Mouse (Mus musculus): ENCODE measurements at regions not wholly inside any gene's neighbourhood (a gene's known extent, or its start where the extent isn't known, plus 50 kb on each side); places are given as distances from the start of the nearest gene placed in this dataset.

- WGBS, result 73% methylated on average over 13 of the region's 13 CpGs
- ATAC-seq (ENCODE audit: low FRiP score) (no peak), DNase-seq (ENCODE audit: low spot score) (no peak)
- H3K4me1 ChIP-seq (replicated peaks; ENCODE audit: control insufficient read depth, insufficient read depth, low read length), result 0 out of 2 replicates have a peak, but pooled peaks cover 4% of the 10 kb centered on the region
- no peak overlapping the region for H3K4me3 ChIP-seq (replicated peaks; ENCODE audit: low read length)
- H3K9ac ChIP-seq, result no peak overlapping the region
- H3K27me3 ChIP-seq (ENCODE audit: control insufficient read depth, insufficient read depth, low read length), result no peaks in the 10 kb centered on the region
- H3K36me3 ChIP-seq (replicated peaks; ENCODE audit: control insufficient read depth, insufficient read depth), result no peaks in the 10 kb centered on the region
- H3K4me2 ChIP-seq (replicated peaks), result no peak overlapping the region
- H3K9me3 ChIP-seq (ENCODE audit: control insufficient read depth, low read length), result no peaks in the 10 kb centered on the region
- H3K27ac ChIP-seq, result no peak overlapping the region
These were observed 190.7 kb downstream of the Cd83 start for GRCm38 (mm10) chr13:43975281-43975680.

GRCm38 (mm10) chr13:43975801-43976200 lies 191.2 kb downstream of the Cd83 start:
- Histone ChIP-seq H3K27ac (no peak overlapping the region), H3K4me2 (replicated peaks) (no peak overlapping the region), H3K27me3 (ENCODE audit: control insufficient read depth, insufficient read depth, low read length) (no peaks in the 10 kb centered on the region), H3K36me3 (replicated peaks; ENCODE audit: control insufficient read depth, insufficient read depth) (no peaks in the 10 kb centered on the region), H3K9me3 (ENCODE audit: control insufficient read depth, low read length) (no peaks in the 10 kb centered on the region), H3K4me1 (replicated peaks; ENCODE audit: control insufficient read depth, insufficient read depth, low read length) (0 out of 2 replicates have a peak, but pooled peaks cover 4% of the 10 kb centered on the region), H3K9ac (no peak overlapping the region), H3K4me3 (replicated peaks; ENCODE audit: low read length) (no peak overlapping the region)
- DNase-seq (ENCODE audit: low spot score), result no peak
- ATAC-seq (ENCODE audit: low FRiP score), result no peak
- WGBS, result 72% methylated on average over 7 of the region's 7 CpGs

GRCm38 (mm10) chr13:43976676-43977075 lies 192.1 kb downstream of the Cd83 start:
- no peak for DNase-seq (ENCODE audit: low spot score)
- Histone ChIP-seq H3K4me3 (replicated peaks; ENCODE audit: low read length) (no peak overlapping the region), H3K9me3 (ENCODE audit: control insufficient read depth, low read length) (no peaks in the 10 kb centered on the region), H3K27me3 (ENCODE audit: control insufficient read depth, insufficient read depth, low read length) (no peaks in the 10 kb centered on the region), H3K36me3 (replicated peaks; ENCODE audit: control insufficient read depth, insufficient read depth) (no peaks in the 10 kb centered on the region), H3K27ac (no peak overlapping the region), H3K9ac (no peak overlapping the region), H3K4me2 (replicated peaks) (no peak overlapping the region), H3K4me1 (replicated peaks; ENCODE audit: control insufficient read depth, insufficient read depth, low read length) (0 out of 2 replicates have a peak, but pooled peaks cover 4% of the 10 kb centered on the region)
- 27% methylated on average over 7 of the region's 7 CpGs for WGBS
- no peak for ATAC-seq (ENCODE audit: low FRiP score)

- no peaks in the 10 kb centered on the region for H3K36me3 ChIP-seq (replicated peaks; ENCODE audit: control insufficient read depth, insufficient read depth)
- no peaks in the 10 kb centered on the region for H3K27me3 ChIP-seq (ENCODE audit: control insufficient read depth, insufficient read depth, low read length)
- DNase-seq (ENCODE audit: low spot score), result no peak
- no peak overlapping the region for H3K4me3 ChIP-seq (replicated peaks; ENCODE audit: low read length)
- WGBS, result 25% methylated on average over 6 of the region's 6 CpGs
- no peak overlapping the region for H3K4me2 ChIP-seq (replicated peaks)
- no peak overlapping the region for H3K9ac ChIP-seq
- no peaks in the 10 kb centered on the region for H3K9me3 ChIP-seq (ENCODE audit: control insufficient read depth, low read length)
- H3K27ac ChIP-seq, result no peak overlapping the region
- peaks cover 21% of the 10 kb centered on the region for H3K4me1 ChIP-seq (replicated peaks; ENCODE audit: control insufficient read depth, insufficient read depth, low read length)
- no peak for ATAC-seq (ENCODE audit: low FRiP score)
These were observed 202.8 kb downstream of the Cd83 start for GRCm38 (mm10) chr13:43987338-43987737.

- Histone ChIP-seq H3K9ac (no peak overlapping the region), H3K4me1 (replicated peaks; ENCODE audit: control insufficient read depth, insufficient read depth, low read length) (peaks cover 21% of the 10 kb centered on the region), H3K4me2 (replicated peaks) (no peak overlapping the region), H3K9me3 (ENCODE audit: control insufficient read depth, low read length) (no peaks in the 10 kb centered on the region), H3K4me3 (replicated peaks; ENCODE audit: low read length) (no peak overlapping the region), H3K36me3 (replicated peaks; ENCODE audit: control insufficient read depth, insufficient read depth) (no peaks in the 10 kb centered on the region), H3K27me3 (ENCODE audit: control insufficient read depth, insufficient read depth, low read length) (no peaks in the 10 kb centered on the region), H3K27ac (no peak overlapping the region)
- WGBS, result 89% methylated on average over 4 of the region's 4 CpGs
- DNase-seq (ENCODE audit: low spot score) (no peak), ATAC-seq (ENCODE audit: low FRiP score) (no peak)
These were observed 203.8 kb downstream of the Cd83 start for GRCm38 (mm10) chr13:43988421-43988820.

DNA sequence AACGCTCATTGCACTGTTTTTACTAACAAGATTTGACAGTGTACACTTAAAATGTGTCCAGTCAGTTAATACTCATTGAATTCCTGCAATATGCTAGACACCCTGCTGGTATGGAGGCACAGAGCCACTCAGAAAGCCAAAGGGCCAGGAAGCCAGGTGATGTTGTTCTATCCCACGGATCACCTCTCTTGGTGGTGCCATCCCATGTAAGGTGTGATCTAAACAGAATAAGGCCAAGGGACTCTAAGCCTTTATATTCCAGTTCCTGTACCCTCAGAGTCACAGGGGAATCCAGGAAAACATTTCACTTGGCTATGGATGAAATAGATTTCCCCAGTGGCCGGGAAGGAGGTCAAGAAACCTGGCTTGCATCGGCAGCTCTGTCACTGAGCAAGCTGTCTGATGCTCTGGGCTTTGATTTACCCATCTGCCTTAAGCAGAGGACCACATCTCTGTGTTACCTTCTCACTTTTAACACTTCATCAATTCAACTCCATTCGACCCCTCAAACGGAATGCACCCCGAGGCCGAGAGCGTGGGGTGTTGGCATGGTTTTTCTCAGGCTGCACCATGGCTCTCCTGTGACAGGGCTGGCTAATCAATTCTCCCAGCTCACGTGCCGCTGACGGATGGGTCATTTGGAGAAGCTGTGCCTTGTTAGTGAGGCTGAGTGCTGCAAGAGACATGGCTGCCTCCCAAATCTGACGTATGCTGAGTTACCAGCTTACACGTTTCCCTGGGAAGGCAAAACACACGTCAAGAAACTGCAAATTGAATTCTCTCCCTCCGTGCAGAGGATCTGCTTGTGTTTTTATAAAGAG lies 205.9 kb downstream of the Cd83 start:
- Histone ChIP-seq H3K36me3 (replicated peaks; ENCODE audit: control insufficient read depth, insufficient read depth) (no peaks in the 10 kb centered on the region), H3K4me1 (replicated peaks; ENCODE audit: control insufficient read depth, insufficient read depth, low read length) (peaks cover 21% of the 10 kb centered on the region), H3K9ac (no peak overlapping the region), H3K4me3 (replicated peaks; ENCODE audit: low read length) (no peak overlapping the region), H3K9me3 (ENCODE audit: control insufficient read depth, low read length) (no peaks in the 10 kb centered on the region), H3K27ac (no peak overlapping the region), H3K4me2 (replicated peaks) (no peak overlapping the region), H3K27me3 (ENCODE audit: control insufficient read depth, insufficient read depth, low read length) (no peaks in the 10 kb centered on the region)
- ATAC-seq (ENCODE audit: low FRiP score) (no peak), DNase-seq (ENCODE audit: low spot score) (peak; percentile 73)
- 31% methylated on average over 16 of the region's 16 CpGs for WGBS

DNA sequence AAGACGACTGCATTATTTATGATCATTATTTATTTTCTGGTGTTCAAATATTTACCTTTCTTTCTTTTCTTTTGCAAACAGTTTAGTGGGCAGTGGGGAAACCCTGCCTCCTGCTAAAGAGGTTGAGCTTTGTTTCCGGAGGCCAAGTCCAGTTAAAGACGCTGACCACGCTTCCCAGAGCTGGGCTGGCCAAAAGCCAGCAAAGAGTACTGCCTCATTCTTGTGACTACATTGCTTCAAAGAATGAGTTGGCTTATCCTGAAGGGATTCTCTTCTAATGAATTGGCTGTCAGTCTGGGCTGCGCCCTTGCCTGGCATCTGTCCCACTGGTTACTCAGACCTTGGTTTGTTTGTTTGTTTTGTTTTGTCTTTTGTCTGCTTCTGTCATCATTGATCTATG lies 207.2 kb downstream of the Cd83 start:
- H3K36me3 ChIP-seq (replicated peaks; ENCODE audit: control insufficient read depth, insufficient read depth), result no peaks in the 10 kb centered on the region
- H3K27ac ChIP-seq, result no peak overlapping the region; the same call in 1 of the 2 replicates
- no peak overlapping the region for H3K4me3 ChIP-seq (replicated peaks; ENCODE audit: low read length)
- H3K9ac ChIP-seq, result no peak overlapping the region
- ATAC-seq (ENCODE audit: low FRiP score) (no peak), DNase-seq (ENCODE audit: low spot score) (peak; percentile 75)
- H3K9me3 ChIP-seq (ENCODE audit: control insufficient read depth, low read length), result no peaks in the 10 kb centered on the region
- H3K4me1 ChIP-seq (replicated peaks; ENCODE audit: control insufficient read depth, insufficient read depth, low read length), result peaks cover 21% of the 10 kb centered on the region
- 35% methylated on average over 5 of the region's 5 CpGs for WGBS
- no peak overlapping the region for H3K4me2 ChIP-seq (replicated peaks)
- H3K27me3 ChIP-seq (ENCODE audit: control insufficient read depth, insufficient read depth, low read length), result no peaks in the 10 kb centered on the region

DNA sequence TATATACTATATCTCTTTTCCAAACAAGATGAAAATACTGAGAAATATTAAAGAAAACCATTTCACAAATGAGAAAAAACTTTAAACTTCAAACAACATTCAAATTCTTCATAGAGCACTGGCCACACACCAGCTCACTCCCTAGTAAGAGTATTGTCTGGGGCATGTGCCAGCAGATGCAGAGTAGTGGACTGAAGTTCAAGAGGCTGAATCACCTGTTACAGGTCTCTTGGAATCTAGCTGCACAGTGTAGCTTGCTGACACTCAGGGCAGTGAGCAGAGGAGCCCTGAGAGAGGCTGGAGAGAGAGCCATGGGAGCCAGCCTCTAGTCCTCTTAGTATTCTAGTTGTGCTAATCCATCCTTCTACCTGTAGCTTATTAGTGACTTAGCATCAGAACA lies 208.4 kb downstream of the Cd83 start:
- H3K27me3 ChIP-seq (ENCODE audit: control insufficient read depth, insufficient read depth, low read length), result no peaks in the 10 kb centered on the region
- no peaks in the 10 kb centered on the region for H3K36me3 ChIP-seq (replicated peaks; ENCODE audit: control insufficient read depth, insufficient read depth)
- no peak overlapping the region for H3K4me3 ChIP-seq (replicated peaks; ENCODE audit: low read length)
- ATAC-seq (ENCODE audit: low FRiP score) (no peak), DNase-seq (ENCODE audit: low spot score) (no peak)
- no peaks in the 10 kb centered on the region for H3K9me3 ChIP-seq (ENCODE audit: control insufficient read depth, low read length)
- H3K9ac ChIP-seq, result no peak overlapping the region
- no peak overlapping the region for H3K27ac ChIP-seq
- H3K4me1 ChIP-seq (replicated peaks; ENCODE audit: control insufficient read depth, insufficient read depth, low read length), result peaks cover 21% of the 10 kb centered on the region
- H3K4me2 ChIP-seq (replicated peaks), result no peak overlapping the region

DNA sequence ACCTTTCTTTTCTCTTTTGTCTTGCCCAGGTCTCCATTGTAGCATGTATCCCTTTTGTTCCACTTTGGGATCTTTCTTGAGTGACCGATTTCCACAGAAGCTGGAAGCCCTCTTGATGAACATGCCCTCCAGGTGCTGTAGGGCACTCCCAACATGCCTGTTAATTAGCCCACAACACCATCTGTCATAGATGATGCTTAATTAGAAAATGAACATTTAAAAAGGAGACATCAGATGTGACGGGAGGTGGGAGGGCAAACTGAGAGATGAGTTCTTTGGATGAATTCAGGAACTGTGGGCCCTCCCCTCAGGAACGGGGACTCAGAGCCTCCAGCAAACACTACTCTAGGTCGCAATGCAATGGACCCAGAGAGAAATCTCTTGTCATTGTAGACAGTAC lies 209.8 kb downstream of the Cd83 start:
- Histone ChIP-seq H3K4me3 (replicated peaks; ENCODE audit: low read length) (no peak overlapping the region), H3K27ac (no peak overlapping the region), H3K4me1 (replicated peaks; ENCODE audit: control insufficient read depth, insufficient read depth, low read length) (peaks cover 21% of the 10 kb centered on the region), H3K4me2 (replicated peaks) (no peak overlapping the region), H3K36me3 (replicated peaks; ENCODE audit: control insufficient read depth, insufficient read depth) (no peaks in the 10 kb centered on the region), H3K9me3 (ENCODE audit: control insufficient read depth, low read length) (no peaks in the 10 kb centered on the region), H3K9ac (no peak overlapping the region), H3K27me3 (ENCODE audit: control insufficient read depth, insufficient read depth, low read length) (no peaks in the 10 kb centered on the region)
- ATAC-seq (ENCODE audit: low FRiP score) (no peak), DNase-seq (ENCODE audit: low spot score) (no peak)
- WGBS, result 58% methylated on average over 4 of the region's 4 CpGs

DNA sequence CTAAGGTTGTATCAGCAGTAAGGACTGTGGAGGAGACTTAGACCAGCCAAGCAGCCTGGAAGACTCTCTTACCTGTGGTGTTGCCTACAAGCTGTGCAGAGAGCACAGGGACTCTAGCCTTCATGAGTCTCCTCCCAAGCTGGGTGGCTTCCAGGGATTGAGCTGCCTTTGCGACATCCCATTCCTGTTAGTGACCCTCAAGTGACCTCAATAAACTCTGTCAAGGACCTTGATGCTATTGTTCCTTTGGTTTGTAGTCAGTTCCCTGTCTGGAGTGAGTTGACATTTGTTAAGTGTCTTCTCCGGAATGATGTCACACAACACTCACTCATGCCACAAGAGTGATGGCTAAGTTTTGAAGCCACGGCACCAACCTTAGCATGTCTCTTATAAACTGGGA lies 211.0 kb downstream of the Cd83 start:
- no peak overlapping the region for H3K4me3 ChIP-seq (replicated peaks; ENCODE audit: low read length)
- 71% methylated on average over 3 of the region's 3 CpGs for WGBS
- ATAC-seq (ENCODE audit: low FRiP score) (no peak), DNase-seq (ENCODE audit: low spot score) (no peak)
- no peak overlapping the region for H3K4me2 ChIP-seq (replicated peaks)
- H3K4me1 ChIP-seq (replicated peaks; ENCODE audit: control insufficient read depth, insufficient read depth, low read length), result peaks cover 14% of the 10 kb centered on the region
- H3K9me3 ChIP-seq (ENCODE audit: control insufficient read depth, low read length), result no peaks in the 10 kb centered on the region
- no peaks in the 10 kb centered on the region for H3K36me3 ChIP-seq (replicated peaks; ENCODE audit: control insufficient read depth, insufficient read depth)
- H3K27ac ChIP-seq, result no peak overlapping the region
- no peaks in the 10 kb centered on the region for H3K27me3 ChIP-seq (ENCODE audit: control insufficient read depth, insufficient read depth, low read length)
- no peak overlapping the region for H3K9ac ChIP-seq
